Mouse (Mus musculus) liver, adult (tissue): ENCODE results near the gene Rdx.

Experiments used
- GATA4 ChIP-seq: IDR thresholded peaks from 2 replicates; pipeline ENCODE4 v1.6.1; 2014; ENCODE audit warnings: mild to moderate bottlenecking, low read length; ENCODE audit not compliant: insufficient replicate concordance

Gene Rdx

DNA sequence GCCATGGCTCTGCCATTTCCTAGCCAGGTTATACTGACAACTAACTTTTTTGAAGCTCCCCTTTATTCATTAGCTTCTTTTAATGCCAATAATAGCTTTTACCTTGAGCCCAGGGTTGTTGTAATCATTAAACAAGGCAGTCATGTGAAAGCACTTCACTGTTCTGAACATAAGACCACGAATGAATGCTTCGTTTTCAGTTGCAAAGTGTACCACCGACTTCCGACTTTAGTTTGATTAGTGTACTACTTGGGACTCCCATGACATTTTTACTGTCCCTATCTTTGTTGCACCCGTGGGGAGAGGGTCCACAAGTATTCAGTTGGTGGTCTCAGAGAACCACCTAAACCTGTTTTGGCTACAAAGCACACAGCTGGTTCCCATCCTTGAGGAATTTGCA lies 287 bp upstream of the Rdx start:
- TF ChIP-seq GATA4 = no peak

- no peak for TF ChIP-seq GATA4
Measured at GRCm38 (mm10) chr9:52047821-52048649, 1.1 kb downstream of the Rdx start.

- no peak for TF ChIP-seq GATA4
Measured at GRCm38 (mm10) chr9:52048650-52049081, 1.7 kb downstream of the Rdx start.

DNA sequence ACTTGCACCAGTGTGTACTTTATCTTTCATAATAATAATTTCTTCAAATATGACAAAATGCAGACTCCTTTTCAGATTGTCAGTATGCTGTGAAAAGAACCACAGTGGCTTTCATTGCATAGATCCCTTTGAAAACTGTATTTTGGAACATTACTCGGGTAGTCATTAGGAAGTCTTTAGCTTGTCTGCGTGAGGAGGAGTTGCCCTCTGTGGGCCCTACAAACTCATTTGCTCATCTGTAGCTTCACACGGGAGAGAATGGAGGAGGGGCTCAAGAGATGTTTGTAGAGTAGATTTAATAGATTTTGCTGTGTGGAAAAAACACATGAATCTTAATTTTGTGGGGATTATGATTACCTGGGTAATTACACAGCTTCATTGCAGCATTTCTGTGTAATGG lies 2.6 kb downstream of the Rdx start:
- TF ChIP-seq GATA4 = no peak

- TF ChIP-seq GATA4 = no peak
Measured at GRCm38 (mm10) chr9:52050361-52050760, 3.4 kb downstream of the Rdx start.

DNA sequence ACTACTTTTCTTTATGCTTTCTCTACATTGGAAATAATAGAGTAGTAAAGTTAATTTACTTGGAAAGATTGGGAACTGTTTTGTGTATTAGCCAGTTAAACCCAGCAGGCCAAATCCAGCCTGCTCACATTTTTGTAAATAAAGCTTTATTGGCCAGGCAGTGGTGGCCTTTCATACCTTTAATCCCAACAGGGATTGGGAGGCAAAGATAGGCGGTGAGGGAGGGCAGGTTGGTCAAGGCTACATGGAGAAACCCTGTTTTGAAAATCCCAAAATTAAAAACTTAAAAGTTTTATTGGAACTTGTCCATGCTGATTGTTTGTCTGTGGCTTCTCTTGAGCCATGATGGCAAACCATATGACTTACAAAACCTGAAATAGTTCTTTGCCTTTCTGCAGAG lies 5.2 kb downstream of the Rdx start:
- TF ChIP-seq GATA4 = no peak

GRCm38 (mm10) chr9:52055313-52055712 lies 8.3 kb downstream of the Rdx start:
- no peak for TF ChIP-seq GATA4

- no peak for TF ChIP-seq GATA4
Measured at GRCm38 (mm10) chr9:52059788-52060187, 12.8 kb downstream of the Rdx start.

DNA sequence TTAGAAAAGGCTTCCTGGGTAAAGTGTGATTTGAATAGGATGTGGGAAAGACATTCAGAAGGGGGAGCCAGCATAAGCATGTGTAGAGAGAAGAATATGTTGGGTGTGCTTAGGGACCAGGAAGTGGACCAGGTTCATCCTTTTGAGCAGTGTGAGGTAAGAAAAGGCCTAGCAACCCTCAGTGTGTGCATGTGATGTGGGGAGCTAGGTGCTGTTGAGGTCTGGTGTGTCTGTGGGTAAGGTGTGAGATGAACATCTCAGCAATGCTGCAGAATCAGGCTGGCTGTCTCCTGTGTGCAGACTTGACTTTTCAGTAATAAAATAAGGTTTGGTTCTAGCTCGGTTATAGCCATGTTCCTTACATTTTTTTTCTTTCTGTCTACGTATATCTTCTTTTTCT lies 23.1 kb downstream of the Rdx start:
- TF ChIP-seq GATA4 = no peak

DNA sequence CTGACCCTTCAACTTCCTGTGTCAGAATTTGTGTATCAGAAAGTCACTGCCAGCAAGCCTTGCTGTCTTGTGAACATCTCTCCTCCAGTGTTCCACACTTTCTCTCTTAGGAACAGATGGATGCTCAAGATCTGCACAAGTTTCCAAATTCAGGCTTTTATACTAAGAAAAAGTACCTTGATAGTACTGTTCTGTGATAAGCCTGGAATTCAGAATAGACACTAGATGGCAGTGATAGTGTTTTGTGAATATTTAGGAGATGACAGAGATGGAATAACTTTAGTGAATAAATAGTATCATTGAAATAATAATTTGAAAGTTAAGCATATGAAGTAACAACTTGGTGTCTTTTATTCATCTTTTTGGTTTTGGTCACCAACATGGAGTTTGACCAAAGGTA lies 25.2 kb downstream of the Rdx start:
- no peak for TF ChIP-seq GATA4

- no peak for TF ChIP-seq GATA4
Measured at GRCm38 (mm10) chr9:52076089-52076488, 29.1 kb downstream of the Rdx start.

- TF ChIP-seq GATA4 = no peak
Measured at GRCm38 (mm10) chr9:52077692-52078091, 30.7 kb downstream of the Rdx start.

- no peak for TF ChIP-seq GATA4
Measured at GRCm38 (mm10) chr9:52081979-52082378, 35.0 kb downstream of the Rdx start.

- TF ChIP-seq GATA4 = no peak
Measured at GRCm38 (mm10) chr9:52082414-52082813, 35.4 kb downstream of the Rdx start.

DNA sequence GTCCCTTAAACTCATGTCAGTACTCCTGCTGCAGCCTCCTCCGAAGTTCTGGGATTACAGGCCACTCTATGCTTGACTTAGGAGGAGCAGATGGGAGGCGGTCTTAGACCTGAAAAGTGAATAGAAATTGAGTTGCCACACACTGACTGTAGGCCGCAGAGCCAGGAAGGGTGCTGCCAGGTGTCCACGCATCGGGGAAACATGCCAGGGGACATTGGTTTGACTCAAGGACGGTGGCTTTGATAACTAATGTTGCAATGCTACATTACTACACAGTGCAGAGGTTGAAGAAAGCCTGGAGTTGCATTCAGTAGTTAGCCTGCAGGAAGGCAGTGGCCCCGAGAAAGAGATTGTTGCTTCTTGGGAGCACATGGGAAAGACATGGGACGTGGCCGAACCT lies 44.8 kb downstream of the Rdx start:
- TF ChIP-seq GATA4 = no peak

DNA sequence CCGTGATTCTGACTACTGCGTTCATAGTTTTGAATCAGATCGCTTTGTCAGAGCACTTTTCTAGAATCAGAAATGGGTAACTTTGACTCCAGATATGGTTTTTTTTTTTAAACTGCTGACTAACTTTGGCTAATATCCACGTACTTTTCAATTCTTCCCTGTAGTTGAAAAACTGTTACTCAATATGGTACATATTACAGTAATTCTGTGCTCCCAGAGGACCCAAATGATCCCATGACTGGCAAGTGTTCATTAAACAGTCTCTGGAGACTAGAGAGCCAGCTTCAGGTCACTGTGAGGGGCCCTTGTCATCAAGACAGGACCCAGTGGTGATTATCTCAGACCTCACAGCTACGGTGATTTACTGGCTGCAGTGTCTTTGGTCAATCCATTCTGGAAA lies 45.3 kb downstream of the Rdx start:
- TF ChIP-seq GATA4 = no peak

DNA sequence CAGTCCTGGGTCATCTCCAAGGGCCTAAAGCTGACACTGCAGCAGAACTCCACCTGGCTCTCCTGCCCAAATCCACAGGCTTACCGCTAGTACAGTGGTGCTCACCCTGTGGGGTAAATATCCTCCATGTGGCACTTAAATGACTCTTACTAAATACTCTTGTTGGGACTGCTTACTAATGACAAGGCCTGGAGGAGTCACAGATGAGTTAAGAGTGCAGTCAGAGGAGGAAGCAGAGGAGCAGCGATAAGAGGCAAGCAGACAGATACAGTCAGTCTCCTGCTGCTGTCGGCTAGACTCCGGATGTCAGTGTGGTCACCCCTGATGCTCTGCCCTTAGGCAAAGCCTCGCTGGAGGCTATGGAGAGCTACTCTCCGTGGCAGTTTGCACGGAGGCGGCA lies 46.1 kb downstream of the Rdx start:
- TF ChIP-seq GATA4 = peak; percentile 73; the same call in 1 of the 2 replicates
